Mouse (Mus musculus): ENCODE data around the gene Cd69.

- TF ChIP-seq TCF12 (IDR thresholded peaks at IDR 0.05; ENCODE audit: low read depth, low read length) (peak; percentile 95), GATA1 (IDR thresholded peaks at IDR 0.05; ENCODE audit: low read depth, low read length) (peak; percentile 98), TAL1 (IDR thresholded peaks at IDR 0.05; ENCODE audit: low read length) (peak; percentile 78), CHD1 (IDR thresholded peaks at IDR 0.05; ENCODE audit: low read depth, low read length) (0 out of 2 replicates have a peak, but pooled peaks have one; percentile 27), CTCF (IDR thresholded peaks at IDR 0.05 in 2 of 3, conservative IDR thresholded peaks at IDR 0.05 in 1 of 3; ENCODE audit: control insufficient read depth in 1 of 3, insufficient read depth in 1 of 3, low read depth in 2 of 3, low read length in 3 of 3, poor library complexity in 1 of 3, severe bottlenecking in 1 of 3) (no peak), MAX (IDR thresholded peaks at IDR 0.05; ENCODE audit: low read length) (0 out of 2 replicates have a peak, but pooled peaks have one; percentile 37), SMC3 (IDR thresholded peaks at IDR 0.05; ENCODE audit: low read depth, low read length) (no peak), POLR2A (IDR thresholded peaks at IDR 0.05; ENCODE audit: control insufficient read depth in 1 of 2, insufficient read depth in 1 of 2, low read depth in 1 of 2, low read length in 2 of 2, poor library complexity in 1 of 2) (peak in 1 of 2 experiments; percentile 54; a peak in 2 of 4 replicates)
These were observed 45.3 kb downstream of the Cd69 start for GRCm38 (mm10) chr6:129229774-129230578.
